Mouse (Mus musculus): ENCODE measurements around the gene Phlpp1.

GRCm38 (mm10) chr1:106373656-106374055 is 202.1 kb downstream of the Phlpp1 start:
- TF ChIP-seq POLR2A (IDR thresholded peaks at IDR 0.05; ENCODE audit: borderline replicate concordance, extremely low read depth, low read depth, low read length) (no peak), CTCF (IDR thresholded peaks at IDR 0.05; ENCODE audit: insufficient read depth, low read length) (no peak)

Measured in lung, adult 2 months (tissue).